Mouse (Mus musculus): ENCODE measurements at regions not wholly inside any gene's neighbourhood (a gene's known extent, or its start where the extent isn't known, plus 50 kb on each side); places are given as distances from the start of the nearest gene placed in this dataset.

DNA sequence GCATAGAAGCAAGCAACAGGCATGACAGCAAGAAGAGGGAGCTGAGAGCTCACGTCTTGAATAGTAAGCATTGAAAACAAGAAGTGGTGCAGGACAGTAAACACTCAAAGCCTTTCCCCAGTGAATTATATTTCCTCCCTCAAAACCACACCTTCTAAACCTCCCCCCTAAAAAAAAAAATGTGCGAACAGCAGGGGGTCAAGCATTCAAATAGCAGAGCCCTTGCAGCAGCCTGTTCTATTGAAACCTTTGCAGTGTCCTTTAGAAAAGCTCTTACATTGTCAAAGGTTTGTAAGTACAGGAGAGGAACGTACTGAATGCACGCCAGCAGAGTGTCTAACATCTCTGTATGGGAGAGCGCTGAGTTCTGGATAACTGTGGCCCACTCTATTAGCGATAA is 145.1 kb upstream of the Cd180 start:
- Histone ChIP-seq H3K9me3 (ENCODE audit: control insufficient read depth, low read length) (no peaks in the 10 kb centered on the region), H3K27ac (ENCODE audit: low read depth, low read length) (no peak overlapping the region), H3K4me1 (replicated peaks; ENCODE audit: control insufficient read depth, insufficient read depth, low read length) (no peaks in the 10 kb centered on the region; the same call in 1 of the 2 replicates), H3K4me2 (replicated peaks; ENCODE audit: low read depth, low read length) (no peak overlapping the region), H3K36me3 (ENCODE audit: control insufficient read depth, insufficient read depth, low read length) (no peaks in the 10 kb centered on the region), H3K4me3 (ENCODE audit: low read depth, low read length) (no peak overlapping the region), H3K27me3 (ENCODE audit: control insufficient read depth, insufficient read depth, low read length) (0 out of 2 replicates have a peak, but pooled peaks cover 2% of the 10 kb centered on the region), H3K9ac (ENCODE audit: low read depth, low read length) (no peak overlapping the region)
- 47% methylated on average over 6 of the region's 6 CpGs for WGBS
- ATAC-seq (ENCODE audit: low FRiP score), result no peak
- no peak for DNase-seq (ENCODE audit: low spot score)

DNA sequence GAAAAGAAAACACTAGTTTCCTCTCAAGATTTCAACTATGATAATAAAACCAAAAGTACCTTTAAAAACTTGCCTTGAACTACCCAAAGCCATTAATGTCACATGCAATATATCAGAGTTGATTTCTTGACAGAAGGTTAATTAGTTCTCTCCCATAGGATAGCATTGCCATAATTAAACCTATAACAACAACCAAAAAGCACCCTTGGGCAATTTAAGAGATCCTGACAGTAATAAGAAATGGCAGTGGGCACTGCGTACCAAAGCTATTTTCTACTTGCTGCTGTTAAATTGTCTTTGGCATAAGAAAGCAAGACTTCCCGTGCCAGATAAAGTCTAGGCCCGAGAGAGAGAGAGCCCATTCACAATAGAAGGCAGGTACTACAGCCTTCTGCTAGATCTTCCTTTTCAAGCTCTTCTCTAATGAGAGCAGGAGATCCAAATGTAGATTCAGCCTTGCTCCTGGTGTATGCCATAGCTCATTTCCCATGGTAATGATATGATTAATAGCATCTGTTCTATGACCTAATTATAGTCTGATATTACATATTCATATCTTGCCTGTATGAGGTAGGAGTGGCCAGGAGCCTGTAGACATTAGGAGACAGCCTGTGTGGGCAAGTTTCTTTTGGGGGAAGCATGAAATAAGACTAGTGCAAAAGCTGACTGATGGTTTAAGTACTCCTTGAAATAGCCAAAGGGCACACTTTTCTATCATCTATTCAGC is 126.3 kb upstream of the Cd180 start:
- no peak for ATAC-seq (ENCODE audit: low FRiP score)
- no peak overlapping the region for H3K4me2 ChIP-seq (replicated peaks; ENCODE audit: low read depth, low read length)
- 79% methylated on average over 3 of the region's 3 CpGs for WGBS
- H3K9me3 ChIP-seq (ENCODE audit: control insufficient read depth, low read length), result no peaks in the 10 kb centered on the region
- no peaks in the 10 kb centered on the region for H3K27me3 ChIP-seq (ENCODE audit: control insufficient read depth, insufficient read depth, low read length)
- H3K4me1 ChIP-seq (replicated peaks; ENCODE audit: control insufficient read depth, insufficient read depth, low read length), result no peaks in the 10 kb centered on the region
- no peak overlapping the region for H3K4me3 ChIP-seq (ENCODE audit: low read depth, low read length)
- no peak overlapping the region for H3K27ac ChIP-seq (ENCODE audit: low read depth, low read length)
- H3K36me3 ChIP-seq (ENCODE audit: control insufficient read depth, insufficient read depth, low read length), result no peaks in the 10 kb centered on the region
- H3K9ac ChIP-seq (ENCODE audit: low read depth, low read length), result no peak overlapping the region
- no peak for DNase-seq (ENCODE audit: low spot score)

DNA sequence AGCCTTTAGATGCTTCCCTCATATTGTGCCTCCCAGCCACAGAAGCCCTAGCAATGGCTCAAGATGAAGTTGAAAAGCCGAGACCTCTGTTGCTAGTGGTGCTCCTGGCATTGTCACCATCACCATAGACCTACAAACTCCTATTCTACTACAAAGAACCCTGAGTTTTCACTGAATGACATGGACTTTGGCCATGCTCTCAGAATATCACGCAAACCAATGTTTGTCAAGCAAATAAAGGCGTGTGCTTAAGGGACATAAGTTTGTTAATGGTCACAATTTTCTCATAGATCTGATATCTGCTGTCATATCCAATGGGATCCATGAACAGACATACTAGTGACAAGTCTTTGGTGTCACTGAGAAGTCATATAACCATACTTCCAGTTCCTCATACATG is 123.8 kb upstream of the Cd180 start:
- Histone ChIP-seq H3K4me2 (replicated peaks; ENCODE audit: low read depth, low read length) (no peak overlapping the region), H3K27me3 (ENCODE audit: control insufficient read depth, insufficient read depth, low read length) (no peaks in the 10 kb centered on the region), H3K9me3 (ENCODE audit: control insufficient read depth, low read length) (no peaks in the 10 kb centered on the region), H3K4me1 (replicated peaks; ENCODE audit: control insufficient read depth, insufficient read depth, low read length) (no peaks in the 10 kb centered on the region), H3K36me3 (ENCODE audit: control insufficient read depth, insufficient read depth, low read length) (no peaks in the 10 kb centered on the region), H3K9ac (ENCODE audit: low read depth, low read length) (no peak overlapping the region), H3K27ac (ENCODE audit: low read depth, low read length) (no peak overlapping the region), H3K4me3 (ENCODE audit: low read depth, low read length) (no peak overlapping the region)
- WGBS, result 90% methylated on average over 3 of the region's 3 CpGs
- DNase-seq (ENCODE audit: low spot score), result no peak
- ATAC-seq (ENCODE audit: low FRiP score), result no peak

DNA sequence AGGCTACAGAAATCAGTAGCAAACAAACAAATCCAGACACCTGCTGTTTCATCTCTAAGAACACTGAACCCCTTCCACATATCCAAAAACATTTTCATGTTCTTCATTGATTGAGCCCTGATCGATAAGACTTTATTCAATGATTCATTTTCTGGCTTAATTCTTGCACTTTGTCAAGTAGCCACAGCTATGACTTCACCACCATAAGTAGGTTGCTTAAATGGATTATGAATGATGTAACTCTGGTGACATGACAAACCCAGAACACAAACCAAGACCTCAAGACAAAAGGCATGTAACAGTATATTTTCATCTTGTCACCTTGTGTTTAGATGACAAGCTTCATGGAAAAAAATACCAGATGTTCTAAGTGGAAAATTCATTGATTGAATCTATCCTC is 123.1 kb upstream of the Cd180 start:
- Histone ChIP-seq H3K9ac (ENCODE audit: low read depth, low read length) (no peak overlapping the region), H3K4me2 (replicated peaks; ENCODE audit: low read depth, low read length) (no peak overlapping the region), H3K27ac (ENCODE audit: low read depth, low read length) (no peak overlapping the region), H3K36me3 (ENCODE audit: control insufficient read depth, insufficient read depth, low read length) (no peaks in the 10 kb centered on the region), H3K4me1 (replicated peaks; ENCODE audit: control insufficient read depth, insufficient read depth, low read length) (no peaks in the 10 kb centered on the region), H3K4me3 (ENCODE audit: low read depth, low read length) (no peak overlapping the region), H3K27me3 (ENCODE audit: control insufficient read depth, insufficient read depth, low read length) (no peaks in the 10 kb centered on the region), H3K9me3 (ENCODE audit: control insufficient read depth, low read length) (no peaks in the 10 kb centered on the region)
- 92% methylated on average over 1 of the region's 1 CpGs for WGBS
- no peak for ATAC-seq (ENCODE audit: low FRiP score)
- DNase-seq (ENCODE audit: low spot score), result no peak

DNA sequence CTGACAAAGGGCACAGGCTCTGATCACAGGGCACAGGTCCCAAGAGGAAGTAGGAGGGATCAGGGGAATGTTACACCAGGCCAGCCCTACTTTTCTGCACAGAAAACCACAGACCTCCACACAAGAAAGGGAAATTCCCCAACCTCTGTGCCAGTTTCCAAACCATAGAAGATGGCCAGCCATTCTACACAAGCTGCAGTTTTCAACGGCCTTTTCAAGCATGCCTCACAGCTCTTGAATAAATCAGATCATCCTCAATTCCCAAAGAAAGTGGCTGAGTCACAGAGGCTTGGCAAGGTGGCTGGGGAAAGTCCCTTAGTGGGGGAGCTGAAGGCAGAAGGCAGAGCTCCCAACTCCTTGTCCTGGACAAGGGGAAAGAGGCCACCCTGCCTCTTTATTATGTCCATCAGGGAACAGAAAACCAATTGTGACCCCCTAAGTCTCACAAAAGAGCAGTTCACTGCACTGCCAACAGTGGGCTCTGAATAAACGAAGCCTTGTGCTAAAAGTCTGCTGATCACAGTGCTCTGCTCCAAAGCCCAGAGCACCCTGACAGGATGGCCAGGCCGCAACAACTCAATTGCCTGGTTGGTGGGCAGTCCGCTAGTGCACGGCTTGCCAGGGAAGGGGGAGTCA is 120.0 kb upstream of the Cd180 start:
- no peak for DNase-seq (ENCODE audit: low spot score)
- 46% methylated on average over 5 of the region's 5 CpGs for WGBS
- ATAC-seq (ENCODE audit: low FRiP score), result no peak

DNA sequence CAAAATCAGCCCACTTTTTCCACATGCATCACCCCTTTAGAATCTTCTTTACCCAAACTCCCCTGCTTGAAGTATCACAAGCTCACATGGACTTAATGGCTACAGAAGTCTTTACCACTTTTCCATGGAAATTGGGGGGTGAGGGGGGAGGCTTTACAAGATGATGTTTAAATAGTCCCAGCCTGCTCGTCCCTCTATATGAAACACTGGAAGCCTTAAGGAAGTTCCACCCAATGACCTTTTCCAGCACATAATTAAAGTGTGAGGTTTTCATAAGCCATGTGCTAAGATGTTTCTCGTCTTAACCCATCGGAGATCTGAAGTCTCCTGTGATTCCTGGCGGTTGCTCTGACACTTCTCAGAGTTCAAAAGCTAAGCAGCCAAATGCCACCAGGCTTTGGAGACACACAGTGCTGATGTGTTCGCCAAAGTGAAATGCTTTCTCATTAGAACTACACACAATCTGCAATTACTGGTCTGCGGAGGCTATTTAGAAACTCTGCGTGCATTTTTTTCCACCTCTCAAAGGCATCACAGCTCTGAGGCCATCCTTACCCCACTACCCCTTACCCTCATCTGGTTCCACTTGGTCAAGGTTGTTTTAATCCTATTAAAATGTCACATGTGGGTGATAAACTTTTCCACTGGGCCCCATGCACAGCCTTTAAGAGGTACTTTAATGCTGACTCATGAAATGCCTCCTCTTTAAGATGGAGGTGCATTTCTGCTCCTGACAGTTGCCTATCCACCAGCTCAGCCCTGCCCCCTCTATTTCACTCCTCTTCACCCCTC is 116.3 kb upstream of the Cd180 start:
- ATAC-seq (ENCODE audit: low FRiP score), result no peak
- Histone ChIP-seq H3K27me3 (ENCODE audit: control insufficient read depth, insufficient read depth, low read length) (no peaks in the 10 kb centered on the region), H3K4me3 (ENCODE audit: low read depth, low read length) (no peak overlapping the region), H3K4me2 (replicated peaks; ENCODE audit: low read depth, low read length) (no peak overlapping the region), H3K9ac (ENCODE audit: low read depth, low read length) (no peak overlapping the region), H3K36me3 (ENCODE audit: control insufficient read depth, insufficient read depth, low read length) (no peaks in the 10 kb centered on the region), H3K9me3 (ENCODE audit: control insufficient read depth, low read length) (no peaks in the 10 kb centered on the region), H3K27ac (ENCODE audit: low read depth, low read length) (no peak overlapping the region), H3K4me1 (replicated peaks; ENCODE audit: control insufficient read depth, insufficient read depth, low read length) (no peaks in the 10 kb centered on the region)
- DNase-seq (ENCODE audit: low spot score), result no peak
- 73% methylated on average over 7 of the region's 7 CpGs for WGBS

More for the DNA sequence above, 120.0 kb upstream of the Cd180 start:
- no peaks in the 10 kb centered on the region for H3K36me3 ChIP-seq (ENCODE audit: control insufficient read depth, insufficient read depth, low read length)
- no peaks in the 10 kb centered on the region for H3K27me3 ChIP-seq (ENCODE audit: control insufficient read depth, insufficient read depth, low read length)
- no peak overlapping the region for H3K9ac ChIP-seq (ENCODE audit: low read depth, low read length)
- no peaks in the 10 kb centered on the region for H3K9me3 ChIP-seq (ENCODE audit: control insufficient read depth, low read length)
- no peak overlapping the region for H3K4me2 ChIP-seq (replicated peaks; ENCODE audit: low read depth, low read length)
- H3K4me3 ChIP-seq (ENCODE audit: low read depth, low read length), result no peak overlapping the region
- no peaks in the 10 kb centered on the region for H3K4me1 ChIP-seq (replicated peaks; ENCODE audit: control insufficient read depth, insufficient read depth, low read length)
- no peak overlapping the region for H3K27ac ChIP-seq (ENCODE audit: low read depth, low read length)

DNA sequence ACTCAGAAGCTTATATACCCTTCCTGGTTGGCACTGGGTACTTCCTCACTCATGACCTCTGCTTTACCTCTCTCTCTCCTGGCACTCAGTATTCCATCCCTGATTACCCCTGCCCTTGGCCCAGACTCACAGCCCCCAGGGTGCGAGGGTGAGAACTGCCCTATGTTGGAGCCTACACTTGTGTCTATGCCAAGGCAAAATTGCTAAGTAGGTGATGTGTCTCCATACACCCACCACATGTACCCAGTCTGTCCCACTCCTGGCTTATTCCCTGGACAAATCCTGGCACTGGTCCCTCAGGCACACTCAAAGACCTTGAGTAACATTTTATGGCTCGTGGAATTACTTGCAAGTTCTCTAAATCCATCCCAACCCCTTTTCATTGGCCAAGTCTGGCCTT is 114.5 kb upstream of the Cd180 start:
- H3K4me1 ChIP-seq (replicated peaks; ENCODE audit: control insufficient read depth, insufficient read depth, low read length), result no peaks in the 10 kb centered on the region
- no peak overlapping the region for H3K4me3 ChIP-seq (ENCODE audit: low read depth, low read length)
- H3K9me3 ChIP-seq (ENCODE audit: control insufficient read depth, low read length), result no peaks in the 10 kb centered on the region
- H3K27ac ChIP-seq (ENCODE audit: low read depth, low read length), result no peak overlapping the region
- H3K4me2 ChIP-seq (replicated peaks; ENCODE audit: low read depth, low read length), result no peak overlapping the region
- ATAC-seq (ENCODE audit: low FRiP score) (no peak), DNase-seq (ENCODE audit: low spot score) (no peak)
- 79% methylated on average over 2 of the region's 2 CpGs for WGBS
- H3K9ac ChIP-seq (ENCODE audit: low read depth, low read length), result no peak overlapping the region
- no peaks in the 10 kb centered on the region for H3K36me3 ChIP-seq (ENCODE audit: control insufficient read depth, insufficient read depth, low read length)
- no peaks in the 10 kb centered on the region for H3K27me3 ChIP-seq (ENCODE audit: control insufficient read depth, insufficient read depth, low read length)

DNA sequence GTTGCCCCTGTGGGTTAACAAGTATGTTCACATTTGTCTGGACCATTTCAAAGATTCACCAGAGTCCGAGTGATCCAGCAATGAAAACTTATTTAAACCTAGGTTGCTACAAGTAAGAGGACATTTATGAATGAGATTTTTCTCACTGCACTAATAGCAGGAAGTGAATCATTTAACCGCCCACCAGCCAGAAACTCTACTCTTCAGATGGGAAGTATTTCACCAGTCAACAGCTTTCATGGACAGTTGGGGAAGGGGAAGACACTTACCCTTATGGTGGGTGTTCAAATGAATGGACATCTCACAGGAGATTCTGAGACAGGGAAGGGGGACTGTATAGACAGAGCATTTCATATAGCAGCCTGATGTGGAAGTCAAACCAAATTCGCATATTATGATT is 113.7 kb upstream of the Cd180 start:
- no peaks in the 10 kb centered on the region for H3K4me1 ChIP-seq (replicated peaks; ENCODE audit: control insufficient read depth, insufficient read depth, low read length)
- no peak overlapping the region for H3K9ac ChIP-seq (ENCODE audit: low read depth, low read length)
- ATAC-seq (ENCODE audit: low FRiP score) (no peak), DNase-seq (ENCODE audit: low spot score) (no peak)
- H3K36me3 ChIP-seq (ENCODE audit: control insufficient read depth, insufficient read depth, low read length), result no peaks in the 10 kb centered on the region
- H3K27me3 ChIP-seq (ENCODE audit: control insufficient read depth, insufficient read depth, low read length), result no peaks in the 10 kb centered on the region
- H3K4me2 ChIP-seq (replicated peaks; ENCODE audit: low read depth, low read length), result no peak overlapping the region
- WGBS, result 89% methylated on average over 3 of the region's 3 CpGs
- no peaks in the 10 kb centered on the region for H3K9me3 ChIP-seq (ENCODE audit: control insufficient read depth, low read length)
- H3K4me3 ChIP-seq (ENCODE audit: low read depth, low read length), result no peak overlapping the region
- H3K27ac ChIP-seq (ENCODE audit: low read depth, low read length), result no peak overlapping the region

Data from hindbrain, embryonic 11.5 days (tissue).